Mouse (Mus musculus) naive thymus-derived CD4-positive, alpha-beta T cell, adult 2 months (primary cell): Measurements from ENCODE around the gene Dhx29.
A peak's percentile ranks its signal among the peaks of the same experiment; 100 is the strongest.

ENCODE experiments used
- DNase-seq: peaks from one replicate; pipeline ENCODE4 v3.0.0-alpha.2; 2011; ENCODE audit warnings: low read depth

Gene Dhx29

GRCm38 (mm10) chr13:112927287-112928001, at the start of gene Dhx29, which contains the start of gene Mtrex:
Dhx29 (plus strand) TSS chr13:112927454.
Mtrex (minus strand) TSS chr13:112927398.
- peak; percentile 97 for DNase-seq

GRCm38 (mm10) chr13:112887234-112887633, 40.0 kb upstream of the Dhx29 start:
- DNase-seq: no peak

DNA sequence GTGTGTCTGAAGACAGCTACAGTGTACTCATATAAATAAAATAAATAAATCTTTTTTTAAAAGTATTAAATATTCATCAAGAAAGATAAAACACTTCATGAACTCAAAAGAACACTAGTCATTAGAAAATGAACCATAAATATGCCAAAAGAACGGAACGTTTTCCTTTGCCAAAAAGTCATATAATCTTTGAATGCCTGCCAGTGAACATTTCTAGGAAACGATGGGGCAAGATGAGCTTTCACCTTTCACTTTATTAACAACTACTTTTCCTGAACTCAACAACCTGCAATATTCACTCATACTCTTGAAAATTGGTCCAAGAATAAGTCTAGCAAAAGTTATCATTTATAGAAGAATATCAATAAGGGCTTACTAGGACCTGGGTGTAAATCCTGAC, 25.1 kb upstream of the Dhx29 start:
- DNase-seq: no peak

GRCm38 (mm10) chr13:112909663-112910062, 17.6 kb upstream of the Dhx29 start:
- DNase-seq: peak; percentile 66

DNA sequence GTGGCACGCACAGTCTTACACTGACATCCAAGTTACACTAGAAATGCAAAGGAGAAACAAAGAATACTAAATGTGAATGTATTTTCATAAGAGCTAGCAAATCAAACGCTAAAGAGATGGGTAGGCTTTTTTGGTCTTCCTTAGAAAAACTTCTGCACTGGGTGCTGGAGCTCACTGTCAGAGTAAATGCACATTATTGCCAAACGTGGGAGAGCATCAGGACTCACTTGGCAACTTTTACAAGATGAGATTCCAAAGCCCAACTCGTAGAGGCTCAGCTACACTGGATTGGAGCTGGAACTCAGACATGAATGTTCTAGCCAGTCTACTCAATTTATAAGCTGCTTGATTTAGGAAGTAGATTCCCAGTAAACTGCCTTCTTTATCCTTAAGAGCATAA, 16.8 kb upstream of the Dhx29 start:
- no peak for DNase-seq

- DNase-seq: no peak
These were observed 8.0 kb upstream of the Dhx29 start for GRCm38 (mm10) chr13:112919141-112919865.

DNA sequence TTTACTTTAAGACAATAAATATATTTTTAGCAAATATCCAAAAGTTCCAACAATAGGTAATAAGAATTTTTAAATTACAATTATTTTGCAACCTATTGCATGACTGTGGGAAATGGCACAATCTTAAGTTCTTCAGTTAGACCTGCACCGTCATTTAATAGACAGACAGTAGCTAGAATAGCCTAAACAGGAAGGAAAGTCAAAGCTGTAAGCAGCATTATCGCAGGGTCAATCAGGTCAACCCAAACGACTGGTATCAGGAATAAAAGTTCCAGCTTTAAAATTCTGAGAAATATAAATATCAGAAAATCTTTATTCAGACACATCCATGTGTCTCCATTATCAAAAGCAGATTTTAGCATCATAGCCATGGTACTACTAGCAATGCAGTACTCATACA, 6.3 kb upstream of the Dhx29 start:
- no peak for DNase-seq

DNA sequence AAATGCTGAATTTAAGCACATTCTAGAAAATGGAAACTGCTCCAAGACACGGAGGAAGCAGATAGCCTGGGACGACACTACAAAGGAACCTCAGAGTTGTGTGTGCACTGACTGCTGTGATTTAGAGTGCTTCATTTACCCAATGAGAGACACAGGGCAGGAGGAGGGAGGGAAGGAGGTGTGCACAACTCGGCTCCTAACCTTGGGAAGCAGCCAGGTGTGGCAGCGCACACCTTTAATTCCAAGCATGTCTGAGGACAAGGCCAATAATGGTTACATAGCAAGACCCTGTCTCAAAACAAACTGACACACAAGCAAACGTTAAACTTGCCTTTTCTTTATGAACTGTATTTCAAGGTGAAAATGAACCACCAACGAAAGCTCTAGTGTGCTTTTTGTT, 2.0 kb upstream of the Dhx29 start:
- no peak for DNase-seq

GRCm38 (mm10) chr13:112925976-112926375, 1.3 kb upstream of the Dhx29 start:
- peak; percentile 18 for DNase-seq

DNA sequence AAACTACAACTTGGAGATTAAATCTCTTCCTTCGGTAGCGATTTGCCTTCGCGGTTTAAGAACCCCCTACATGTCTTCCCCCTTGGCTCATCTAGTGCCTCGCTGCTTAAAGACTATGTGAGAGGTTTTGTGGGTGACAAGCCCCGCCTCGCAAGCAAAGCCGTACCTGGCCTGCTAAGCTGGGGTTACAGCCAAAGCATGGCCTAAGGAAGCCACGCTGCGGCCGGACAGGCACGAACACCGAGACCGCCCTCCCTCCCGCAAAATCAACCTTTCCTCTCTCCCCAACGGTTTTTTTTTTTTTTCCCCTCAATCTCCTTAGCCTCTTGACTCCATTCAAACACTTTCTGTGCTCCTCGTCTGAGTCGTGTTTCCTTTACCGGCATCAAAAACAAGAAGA, 458 bp upstream of the Dhx29 start:
- DNase-seq: no peak

GRCm38 (mm10) chr13:112928038-112928668, 899 bp downstream of the Dhx29 start:
- DNase-seq: no peak

DNA sequence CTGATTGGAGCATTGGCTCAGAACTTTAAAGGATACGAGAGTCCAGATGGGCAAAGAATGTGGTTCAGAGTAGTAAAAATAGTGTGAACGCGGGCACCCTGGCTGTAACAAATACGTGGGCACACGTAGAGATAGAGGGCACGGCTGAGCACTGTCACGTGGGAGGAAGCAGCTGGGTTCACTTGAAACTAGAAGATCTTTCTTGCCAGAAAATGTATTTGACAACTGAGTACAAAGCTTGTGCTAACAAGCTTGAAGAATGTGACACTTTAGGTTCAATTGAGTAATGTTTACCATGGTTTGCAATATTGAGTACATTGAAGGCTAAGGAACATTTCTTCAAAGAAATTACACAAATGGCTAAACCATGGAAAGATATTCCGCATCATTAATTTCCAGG, 10.9 kb downstream of the Dhx29 start:
- no peak for DNase-seq

DNA sequence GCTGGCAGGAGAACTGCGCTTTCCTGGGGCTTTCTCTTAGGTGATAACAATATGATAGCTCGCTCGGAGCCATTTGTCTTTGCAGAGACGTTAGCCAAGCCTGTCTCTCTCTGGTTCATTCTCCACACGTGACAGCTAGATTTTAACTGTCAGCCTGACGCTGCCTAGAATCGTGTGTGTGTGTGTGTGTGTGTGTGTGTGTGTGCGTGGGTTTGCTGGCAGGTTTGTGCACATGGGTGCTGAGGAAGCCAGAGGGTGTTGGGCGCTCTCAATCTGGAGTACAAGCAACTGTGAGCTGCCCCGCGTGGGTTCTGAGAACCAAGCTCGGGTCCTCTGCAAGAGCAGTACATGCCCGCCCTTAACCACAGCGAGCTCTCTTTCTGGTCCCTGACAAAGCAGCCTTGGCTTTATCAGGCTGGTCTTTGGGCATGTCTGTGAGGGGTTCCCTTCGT, 14.7 kb downstream of the Dhx29 start:
- peak; percentile 14 for DNase-seq

- DNase-seq: no peak
These were observed 18.1 kb downstream of the Dhx29 start for GRCm38 (mm10) chr13:112945312-112945711.

DNA sequence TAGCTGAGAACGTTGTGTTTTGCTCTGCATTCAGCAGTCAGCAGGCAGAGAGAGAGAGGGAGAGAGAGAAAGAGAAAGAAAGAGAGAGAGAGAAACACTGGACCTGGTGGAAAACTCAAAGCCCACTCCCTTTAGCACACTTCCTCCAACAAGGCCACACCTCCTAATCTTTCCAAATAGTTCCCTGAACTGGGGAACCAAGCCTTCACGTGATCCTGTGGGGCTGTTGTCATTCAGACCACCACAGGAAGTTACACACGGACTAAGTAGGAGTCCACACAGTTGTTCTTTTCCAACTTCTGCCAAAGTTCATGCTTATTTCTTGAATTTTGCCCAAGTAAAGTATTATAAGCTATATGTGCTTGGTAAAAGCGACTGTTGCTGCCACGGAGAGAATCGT, 18.6 kb downstream of the Dhx29 start:
- no peak for DNase-seq

DNA sequence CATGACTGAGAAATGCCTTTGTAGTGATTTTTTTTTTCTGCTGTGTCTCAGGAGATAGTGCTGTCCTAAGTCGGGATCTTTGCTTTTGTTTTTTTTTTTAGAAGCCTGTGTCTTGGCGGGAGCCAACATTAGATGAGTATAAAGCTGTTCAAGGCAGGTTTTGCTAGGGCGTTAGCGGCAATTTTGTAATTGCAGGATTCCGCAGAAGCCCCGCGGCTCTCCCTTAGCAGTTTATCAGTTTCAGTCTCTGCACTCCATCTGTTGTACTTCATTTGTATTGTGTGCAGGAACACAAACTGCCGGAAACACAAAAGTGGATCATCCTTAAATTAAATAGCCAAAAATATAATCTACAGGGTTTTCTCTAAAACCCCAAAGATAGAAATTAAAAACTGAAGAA, 26.8 kb downstream of the Dhx29 start:
- no peak for DNase-seq

- DNase-seq: no peak
These were observed 35.8 kb downstream of the Dhx29 start for GRCm38 (mm10) chr13:112963081-112963480.

DNA sequence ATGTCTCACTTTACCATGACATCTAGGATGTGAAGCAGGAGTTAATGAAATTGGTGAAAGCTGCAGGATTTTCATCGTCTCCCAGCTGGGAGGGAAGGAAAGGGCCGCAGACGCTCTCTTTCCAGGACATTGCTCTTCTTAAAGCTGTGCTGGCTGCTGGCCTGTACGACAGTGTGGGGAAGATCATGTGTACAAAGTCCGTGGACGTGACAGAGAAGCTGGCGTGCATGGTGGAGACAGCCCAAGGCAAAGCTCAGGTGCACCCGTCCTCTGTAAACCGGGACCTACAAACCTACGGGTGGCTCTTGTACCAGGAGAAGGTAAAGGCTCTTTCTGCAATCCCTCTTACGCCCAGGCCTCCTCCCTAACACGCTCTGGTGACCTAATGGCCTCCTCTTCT, 37.2 kb downstream of the Dhx29 start:
- no peak for DNase-seq

GRCm38 (mm10) chr13:112967267-112967666, 40.0 kb downstream of the Dhx29 start:
- DNase-seq: no peak

- DNase-seq: no peak
These were observed 49.5 kb downstream of the Dhx29 start for GRCm38 (mm10) chr13:112976720-112977119.

DNA sequence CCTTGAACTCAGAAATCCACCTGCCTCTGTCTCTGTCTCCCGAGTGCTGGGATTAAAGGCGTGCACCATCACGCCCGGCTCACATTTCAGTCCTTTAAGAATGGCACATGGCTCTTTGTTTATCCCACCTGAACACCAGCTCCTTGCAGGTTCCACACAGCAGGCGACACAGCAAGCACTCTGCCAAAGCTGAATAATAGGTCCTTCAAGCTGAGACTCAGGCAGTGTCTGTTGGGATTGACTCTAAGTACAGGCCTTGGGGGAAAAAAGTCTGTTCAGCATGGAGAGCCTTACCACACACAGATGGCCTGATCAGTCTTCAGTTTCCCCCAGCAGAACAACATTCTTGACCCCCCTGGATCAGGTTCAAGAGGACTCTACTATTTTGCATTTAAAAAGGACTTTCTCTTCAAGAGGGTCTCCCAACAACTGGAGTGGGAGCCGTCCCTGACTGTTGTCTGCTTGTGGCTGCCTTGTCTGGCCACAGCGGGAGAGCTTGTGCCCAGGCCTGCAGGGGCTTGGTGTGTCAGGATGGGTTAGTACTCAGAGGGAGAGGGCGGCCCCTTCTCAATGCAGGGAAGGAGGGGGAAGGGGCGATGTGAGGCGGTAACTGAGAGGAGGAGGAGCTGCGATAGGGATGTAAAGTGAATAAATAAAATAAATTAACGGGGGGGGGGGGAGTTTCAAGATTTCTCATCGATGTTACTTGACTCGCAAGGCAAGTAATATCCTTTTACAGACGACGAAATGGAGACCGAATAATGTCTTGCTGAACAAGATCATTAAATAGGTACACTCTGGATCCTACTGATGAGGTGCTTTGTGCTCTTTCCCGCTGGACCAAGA, 58.6 kb downstream of the Dhx29 start:
- DNase-seq: no peak

GRCm38 (mm10) chr13:112986451-112986950, 59.2 kb downstream of the Dhx29 start:
- peak; percentile 36 for DNase-seq
